Mouse (Mus musculus) Patski (cell line): Measurements from ENCODE around the gene Scgb1a1. TPM values are rescaled to one million over a fixed set of nuclear protein-coding genes. Genes with fewer than 3 reads are reported as not detected.
"Not testable (repeated sequence)": the region's sequence is repeated elsewhere in the genome, so short reads cannot be mapped to it uniquely, and the experiment has no call there.

Source experiments
- ATAC-seq: fragments of 100-300 bp; one replicate; pipeline ENCODE4 v1.8.0; 2021
- CTCF ChIA-PET: fragments of 350-600 bp; sonication (Branson Sonifier 250); formaldehyde crosslinking; loops from one replicate; lab custom pipeline; 2022; ENCODE audit warnings: inconsistent platforms; lab: Charles Lee
- POLR2A ChIA-PET: fragments of 350-600 bp; sonication (Branson Sonifier 250); formaldehyde crosslinking; loops from one replicate; lab custom pipeline; 2022; ENCODE audit warnings: antibody characterized with exemption, inconsistent platforms; lab: Charles Lee
- DNase-seq: peaks from one replicate; pipeline ENCODE4 v3.0.0-alpha.2; 2011; ENCODE audit warnings: low read depth, low spot score
- H3K27me3 ChIP-seq: fragments of 371-371 bp; one replicate; pipeline ENCODE4 v1.5.1; 2021
- CTCF ChIP-seq: fragments of 100-300 bp; IDR thresholded peaks from one replicate; pipeline ENCODE4 v1.5.1; 2021
- in situ Hi-C: fragments of 300-500 bp; cut with MboI; formaldehyde crosslinking; loops from 3 replicates; pipeline ENCODE4 v1.11.1; 2018; ENCODE audit warnings: low pct_unique_long_range_greater_than_20kb, mixed read lengths
- polyA plus RNA-seq: library from polyadenylated mRNA; unstranded; gene quantifications from one replicate; pipeline ENCODE4 v1.2.3, GENCODE M21; 2021

The Scgb1a1 gene
- polyA plus RNA-seq, 1 experiment from 2014 or later: not detected

GRCm38 (mm10) chr19:9100297-9101061, 12.7 kb upstream of the Scgb1a1 start:
- H3K27me3 ChIP-seq: no peaks in the 10 kb centered on the region
- ChIA-PET POLR2A (no interaction called here), CTCF (interaction anchor here (1.0 to 6.0 kb wide), 4 partner anchors 9 to 124 kb away, joined by 3 to 21 read pairs (median 8); no protein-coding TSS in a partner anchor)
- in situ Hi-C loops: no loop called here
- ATAC-seq (no peak), DNase-seq (no peak)
- no peak for TF ChIP-seq CTCF

GRCm38 (mm10) chr19:9099751-9100150, 12.0 kb upstream of the Scgb1a1 start:
- TF ChIP-seq CTCF: no peak
- CTCF ChIA-PET: interaction anchor here (1.8 to 6.0 kb wide), 3 partner anchors 10 to 123 kb away, joined by 7 to 21 read pairs (median 8); no protein-coding TSS in a partner anchor

GRCm38 (mm10) chr19:9097441-9097840, 9.7 kb upstream of the Scgb1a1 start:
- TF ChIP-seq CTCF: no peak
- in situ Hi-C loops: no loop called here
- CTCF ChIA-PET: interaction anchor here (1.4 to 6.0 kb wide), 2 partner anchors 15 to 105 kb away, joined by 3 to 21 read pairs; no protein-coding TSS in a partner anchor
- DNase-seq: no peak
- no peaks in the 10 kb centered on the region for H3K27me3 ChIP-seq
- ATAC-seq: no peak
- POLR2A ChIA-PET: no interaction called here

More at GRCm38 (mm10) chr19:9099751-9100150, 12.0 kb upstream of the Scgb1a1 start:
- in situ Hi-C loops: no loop called here
- POLR2A ChIA-PET: no interaction called here
- H3K27me3 ChIP-seq: no peaks in the 10 kb centered on the region
- DNase-seq (no peak), ATAC-seq (no peak)

GRCm38 (mm10) chr19:9095111-9095510, 7.4 kb upstream of the Scgb1a1 start:
- in situ Hi-C loops: no loop called here
- CTCF ChIA-PET: interaction anchor here (0.7 to 1.1 kb wide), 2 partner anchors 119 to 255 kb away, joined by 3 to 4 read pairs; no protein-coding TSS in a partner anchor
- no peak for TF ChIP-seq CTCF
- POLR2A ChIA-PET: interaction anchor here (1.4 kb wide), 1 partner anchor 12 kb away, joined by 6 read pairs; no protein-coding TSS in a partner anchor
- no peak for DNase-seq
- ATAC-seq: no peak
- no peaks in the 10 kb centered on the region for H3K27me3 ChIP-seq

GRCm38 (mm10) chr19:9090709-9091108, 3.0 kb upstream of the Scgb1a1 start:
- in situ Hi-C loops: no loop called here
- ChIA-PET POLR2A (no interaction called here), CTCF (no interaction called here)
- no peaks in the 10 kb centered on the region for H3K27me3 ChIP-seq
- no peak for TF ChIP-seq CTCF
- ATAC-seq (no peak), DNase-seq (no peak)

- TF ChIP-seq CTCF: no peak
- CTCF ChIA-PET: no interaction called here
- POLR2A ChIA-PET: interaction anchor here (0.6 kb wide), 1 partner anchor 103 kb away, joined by 3 read pairs; no protein-coding TSS in a partner anchor
- no peak for DNase-seq
- ATAC-seq: no peak
- no peaks in the 10 kb centered on the region for H3K27me3 ChIP-seq
- in situ Hi-C loops: no loop called here
Measured at GRCm38 (mm10) chr19:9090191-9090590, 2.4 kb upstream of the Scgb1a1 start.

- H3K27me3 ChIP-seq, in situ Hi-C loops, DNase-seq, ATAC-seq: not testable (repeated sequence)
- ChIA-PET POLR2A (interaction anchor here (1.1 to 1.8 kb wide), 3 partner anchors 12 to 140 kb away, joined by 3 to 7 read pairs (median 6); partner anchors contain the start of gene Ahnak), CTCF (interaction anchor here (1.3 to 5.7 kb wide), 6 partner anchors 17 to 131 kb away, joined by 4 to 40 read pairs (median 26); partner anchors contain the start of gene Tut1)
Measured at GRCm38 (mm10) chr19:9083892-9084291, 3.9 kb downstream of the Scgb1a1 start.

- TF ChIP-seq CTCF: no peak
- in situ Hi-C loops: no loop called here
- POLR2A ChIA-PET: interaction anchor here (0.9 to 2.0 kb wide), 7 partner anchors 13 to 139 kb away, joined by 3 to 9 read pairs (median 5); partner anchors contain the start of gene Ahnak
- no peaks in the 10 kb centered on the region for H3K27me3 ChIP-seq
- ATAC-seq: peak; percentile 50
- DNase-seq: no peak
- CTCF ChIA-PET: interaction anchor here (0.6 to 5.7 kb wide), 27 partner anchors 9 to 224 kb away, joined by 3 to 40 read pairs (median 4); partner anchors contain the start of gene Tut1
Measured at GRCm38 (mm10) chr19:9083010-9083355, 4.8 kb downstream of the Scgb1a1 start.

- H3K27me3 ChIP-seq: no peaks in the 10 kb centered on the region
- ATAC-seq: peak; percentile 84
- TF ChIP-seq CTCF: peak; percentile 99
- ChIA-PET CTCF (interaction anchor here (0.6 to 5.7 kb wide), 28 partner anchors 9 to 224 kb away, joined by 3 to 40 read pairs (median 4); partner anchors contain the start of gene Tut1), POLR2A (interaction anchor here (0.9 to 2.0 kb wide), 6 partner anchors 13 to 106 kb away, joined by 4 to 9 read pairs (median 6); partner anchors contain the start of gene Ahnak)
- DNase-seq: no peak
- in situ Hi-C loops: no loop called here
Measured at GRCm38 (mm10) chr19:9082191-9083009, 5.4 kb downstream of the Scgb1a1 start.
